Mouse (Mus musculus): ENCODE results near the gene Rspo1.
"Not testable (repeated sequence)": the region's sequence is repeated elsewhere in the genome, so short reads cannot be mapped to it uniquely, and the experiment has no call there.

Gene Rspo1

DNA sequence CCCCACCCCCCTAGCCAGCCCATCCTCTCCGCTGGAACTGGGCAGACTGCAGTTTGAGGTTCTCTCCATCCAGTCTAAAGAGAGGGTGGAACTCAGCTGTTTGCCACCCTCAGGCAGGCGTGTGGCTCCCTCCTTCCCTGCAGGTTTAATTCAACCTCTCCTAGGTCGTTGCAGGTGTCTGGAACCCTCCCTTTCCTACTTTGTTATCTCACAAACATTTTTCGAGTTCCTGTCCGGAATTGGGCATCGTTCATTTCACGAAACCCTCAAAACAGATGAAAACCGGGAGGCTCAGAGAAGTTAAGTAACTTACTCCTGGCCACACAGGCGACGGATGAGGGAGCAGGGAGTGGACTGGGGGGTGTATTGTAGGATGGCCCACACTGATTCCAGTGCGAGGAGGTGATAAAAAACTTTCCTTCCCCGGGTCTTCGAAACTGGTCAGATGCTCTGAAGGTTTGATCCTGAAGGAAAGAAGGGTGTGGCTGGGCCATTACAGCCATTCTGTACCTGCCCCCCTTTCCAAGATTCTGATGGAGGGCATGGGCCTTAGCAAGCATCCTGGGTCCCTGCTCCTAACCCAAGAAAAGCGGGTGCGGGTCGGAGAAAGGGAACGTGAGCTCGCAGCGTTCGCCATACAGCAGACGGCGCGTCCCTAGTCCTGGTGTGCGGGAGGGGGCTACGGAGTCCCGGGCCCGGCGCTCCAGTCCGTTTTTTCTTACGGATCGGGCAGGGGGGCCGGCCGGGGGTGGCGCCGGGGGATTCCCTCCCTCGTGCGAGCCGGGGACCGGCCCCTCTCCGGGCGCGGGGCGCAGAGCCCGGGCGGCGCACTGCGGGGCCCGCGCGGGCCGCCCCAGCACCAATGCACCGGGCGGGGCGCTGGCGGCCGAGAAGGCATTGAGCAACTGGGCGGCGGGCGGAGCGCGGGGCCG lies at the start of gene Rspo1:
TSS of gene Rspo1 (plus strand) at position 760 of the 932 bp plus-strand sequence.
- in situ Hi-C loops (cut with MboI; ENCODE audit: low pct_unique_long_range_greater_than_20kb in 1 of 2, low sequenced_read_pairs in 2 of 2, unreplicated experiment in 1 of 2) = no loop called here

- in situ Hi-C loops (cut with MboI; ENCODE audit: low pct_unique_long_range_greater_than_20kb in 1 of 2, low sequenced_read_pairs in 2 of 2, unreplicated experiment in 1 of 2) = no loop called here
Observed at GRCm38 (mm10) chr4:124936613-124937471, 49.4 kb upstream of the Rspo1 start, which contains the start of gene 9930104L06Rik. 9930104L06Rik (plus strand) TSS chr4:124937048.

DNA sequence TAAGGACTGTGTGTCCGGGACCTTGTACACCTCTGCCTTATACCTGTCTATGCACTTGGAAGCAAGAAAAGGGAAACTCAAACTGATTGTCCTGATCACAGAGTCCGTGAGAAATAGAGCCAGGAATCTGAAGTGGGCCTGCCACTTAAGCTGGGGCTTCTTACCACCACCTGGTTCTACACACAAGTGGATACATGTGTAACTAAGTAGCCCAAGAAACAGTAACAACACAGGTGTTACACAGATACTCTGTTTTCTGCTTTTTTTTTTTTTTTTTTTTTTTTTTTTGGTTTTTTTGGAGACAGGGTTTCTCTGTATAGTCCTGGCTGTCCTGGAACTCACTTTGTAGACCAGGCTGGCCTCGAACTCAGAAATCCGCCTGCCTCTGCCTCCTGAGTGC lies 47.0 kb upstream of the Rspo1 start, which contains the start of gene Cdca8:
TSS of gene Cdca8 (minus strand) at position 101 of the 400 bp plus-strand sequence.
- in situ Hi-C loops (cut with MboI; ENCODE audit: low pct_unique_long_range_greater_than_20kb in 1 of 2, low sequenced_read_pairs in 2 of 2, unreplicated experiment in 1 of 2) = not testable (repeated sequence)

- in situ Hi-C loops (cut with MboI; ENCODE audit: low pct_unique_long_range_greater_than_20kb in 1 of 2, low sequenced_read_pairs in 2 of 2, unreplicated experiment in 1 of 2) = loop anchor here (5.0 to 10.0 kb wide), 2 partner anchors 112 to 114 kb away; no protein-coding TSS in a partner anchor
Observed at GRCm38 (mm10) chr4:124943022-124943421, 43.2 kb upstream of the Rspo1 start.

GRCm38 (mm10) chr4:124943781-124944180 lies 42.4 kb upstream of the Rspo1 start:
- in situ Hi-C loops (cut with MboI; ENCODE audit: low pct_unique_long_range_greater_than_20kb in 1 of 2, low sequenced_read_pairs in 2 of 2, unreplicated experiment in 1 of 2) = loop anchor here (5.0 to 10.0 kb wide), 2 partner anchors 111 to 114 kb away; no protein-coding TSS in a partner anchor

DNA sequence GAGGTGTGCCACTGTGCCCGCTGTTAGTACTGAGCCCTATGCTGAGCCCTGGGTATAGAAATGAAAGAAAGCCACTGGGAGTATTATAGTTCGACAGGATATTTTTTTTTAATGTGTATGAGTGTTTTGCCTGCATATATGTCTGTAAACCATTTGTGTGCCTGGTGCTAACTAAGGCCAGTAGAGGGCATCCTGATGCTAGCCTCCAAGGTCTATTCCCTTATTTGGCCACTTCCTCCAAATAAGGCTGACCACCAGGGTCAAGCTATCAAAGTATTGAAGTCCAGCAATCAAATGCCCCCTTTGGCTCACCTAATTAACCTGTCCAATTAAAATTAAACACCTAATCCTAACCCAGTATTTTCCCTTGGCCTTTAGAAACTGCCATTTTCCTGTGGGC lies 41.3 kb upstream of the Rspo1 start:
- in situ Hi-C loops (cut with MboI; ENCODE audit: low pct_unique_long_range_greater_than_20kb in 1 of 2, low sequenced_read_pairs in 2 of 2, unreplicated experiment in 1 of 2) = loop anchor here (5.0 to 10.0 kb wide), 2 partner anchors 110 to 112 kb away; no protein-coding TSS in a partner anchor

GRCm38 (mm10) chr4:124949488-124949887 lies 36.7 kb upstream of the Rspo1 start:
- in situ Hi-C loops (cut with MboI; ENCODE audit: low pct_unique_long_range_greater_than_20kb in 1 of 2, low sequenced_read_pairs in 2 of 2, unreplicated experiment in 1 of 2) = loop anchor here in 1 of 2 experiments (10.0 kb wide), 1 partner anchor 105 kb away; no protein-coding TSS in a partner anchor

GRCm38 (mm10) chr4:124950181-124951035 lies 35.8 kb upstream of the Rspo1 start:
- in situ Hi-C loops (cut with MboI; ENCODE audit: low pct_unique_long_range_greater_than_20kb in 1 of 2, low sequenced_read_pairs in 2 of 2, unreplicated experiment in 1 of 2) = no loop called here

GRCm38 (mm10) chr4:124951036-124951433 lies 35.2 kb upstream of the Rspo1 start:
- in situ Hi-C loops (cut with MboI; ENCODE audit: low pct_unique_long_range_greater_than_20kb in 1 of 2, low sequenced_read_pairs in 2 of 2, unreplicated experiment in 1 of 2) = no loop called here

DNA sequence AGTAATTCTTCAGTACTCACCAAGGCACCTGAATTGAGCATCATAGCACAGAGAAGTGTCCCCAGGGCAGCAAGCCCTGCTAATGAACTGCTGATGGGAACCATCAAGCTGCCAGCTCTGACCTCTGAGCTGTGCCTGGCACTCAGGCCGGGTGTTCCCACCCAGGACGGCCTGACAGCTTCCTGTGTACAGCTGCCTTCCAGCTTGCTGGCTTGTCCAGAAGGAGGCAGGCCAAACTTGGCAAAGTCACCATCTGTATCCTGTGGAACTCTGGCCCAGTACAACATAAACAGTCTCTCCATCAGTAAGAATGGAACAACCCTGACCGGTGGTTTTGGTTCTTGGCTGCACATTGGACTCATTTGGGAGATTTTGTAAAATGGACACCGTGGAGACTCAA lies 32.7 kb upstream of the Rspo1 start:
- in situ Hi-C loops (cut with MboI; ENCODE audit: low pct_unique_long_range_greater_than_20kb in 1 of 2, low sequenced_read_pairs in 2 of 2, unreplicated experiment in 1 of 2) = no loop called here

- in situ Hi-C loops (cut with MboI; ENCODE audit: low pct_unique_long_range_greater_than_20kb in 1 of 2, low sequenced_read_pairs in 2 of 2, unreplicated experiment in 1 of 2) = no loop called here
Observed at GRCm38 (mm10) chr4:124957284-124957683, 28.9 kb upstream of the Rspo1 start.

- in situ Hi-C loops (cut with MboI; ENCODE audit: low pct_unique_long_range_greater_than_20kb in 1 of 2, low sequenced_read_pairs in 2 of 2, unreplicated experiment in 1 of 2) = no loop called here
Observed at GRCm38 (mm10) chr4:124959062-124959461, 27.2 kb upstream of the Rspo1 start.

- in situ Hi-C loops (cut with MboI; ENCODE audit: low pct_unique_long_range_greater_than_20kb in 1 of 2, low sequenced_read_pairs in 2 of 2, unreplicated experiment in 1 of 2) = no loop called here
Observed at GRCm38 (mm10) chr4:124960940-124961339, 25.3 kb upstream of the Rspo1 start.

GRCm38 (mm10) chr4:124962576-124962975 lies 23.7 kb upstream of the Rspo1 start:
- in situ Hi-C loops (cut with MboI; ENCODE audit: low pct_unique_long_range_greater_than_20kb in 1 of 2, low sequenced_read_pairs in 2 of 2, unreplicated experiment in 1 of 2) = no loop called here

GRCm38 (mm10) chr4:124964912-124965599 lies 21.2 kb upstream of the Rspo1 start:
- in situ Hi-C loops (cut with MboI; ENCODE audit: low pct_unique_long_range_greater_than_20kb in 1 of 2, low sequenced_read_pairs in 2 of 2, unreplicated experiment in 1 of 2) = no loop called here

- in situ Hi-C loops (cut with MboI; ENCODE audit: low pct_unique_long_range_greater_than_20kb in 1 of 2, low sequenced_read_pairs in 2 of 2, unreplicated experiment in 1 of 2) = no loop called here
Observed at GRCm38 (mm10) chr4:124968711-124969110, 17.5 kb upstream of the Rspo1 start.

GRCm38 (mm10) chr4:124969219-124969848 lies 16.9 kb upstream of the Rspo1 start:
- in situ Hi-C loops (cut with MboI; ENCODE audit: low pct_unique_long_range_greater_than_20kb in 1 of 2, low sequenced_read_pairs in 2 of 2, unreplicated experiment in 1 of 2) = no loop called here

All from mouse embryonic stem cell (cell line).